In genomic region chr2:50265215-50265785, GRCm38 (mm10) we compare ENCODE assay signal across 14 mouse cellular contexts.
"Had no signal": no experiment of that assay in that cellular context is flagged by ENCODE, and none has a peak within 500 bp of the region (broad histone marks: within the 10 kb centered on the region; RNA-seq: fewer than 3 reads in every experiment).

No protein-coding gene starts in this region.

- DNase-seq: kidney, postnatal 36 days; liver; liver, embryonic 13.5 days; liver, postnatal 0 days; lung, postnatal 14 days; right cerebral cortex, postnatal 4 days; spleen, adult 18-20 months; thymus, adult 18-20 months; thymus, postnatal 25 days had no signal

- ATAC-seq: liver, postnatal 0 days had no signal

- H3K4me3 ChIP-seq: limb, embryonic 12.5 days; liver, embryonic 13.5 days; lung, embryonic 15.5 days; megakaryocyte, embryonic 14.5 days; midbrain, embryonic 12.5 days; neural tube, embryonic 15.5 days had no signal

- H3K4me2 ChIP-seq: limb, embryonic 12.5 days; liver, embryonic 13.5 days; lung, embryonic 15.5 days; midbrain, embryonic 12.5 days; neural tube, embryonic 15.5 days had no signal

- H3K27me3 ChIP-seq: limb, embryonic 12.5 days; liver, embryonic 13.5 days; lung, embryonic 15.5 days; midbrain, embryonic 12.5 days; neural tube, embryonic 15.5 days had no signal

- H3K36me3 ChIP-seq: limb, embryonic 12.5 days; liver, embryonic 13.5 days; lung, embryonic 15.5 days; midbrain, embryonic 12.5 days; neural tube, embryonic 15.5 days had no signal
